Mouse (Mus musculus) intestine, postnatal 0 days (tissue): Measurements from ENCODE around the gene Tagln. TPM values are rescaled to one million over a fixed set of nuclear protein-coding genes. Genes with fewer than 3 reads are reported as not detected.

Experiments used
- ATAC-seq: fragments of 200-750 bp; cut with Nextera tagmentation; 2 replicates; pipeline ENCODE4 v1.8.0; 2017; ENCODE audit warnings: mild to moderate bottlenecking, moderate TSS enrichment, moderate library complexity
- H3K27ac ChIP-seq: fragments of 300-500 bp; sonication (generic); 2 replicates; pipeline ENCODE4 v1.5.1; 2014; ENCODE audit warnings: mild to moderate bottlenecking, low read depth, low read length, moderate library complexity
- H3K27me3 ChIP-seq: fragments of 300-500 bp; sonication (generic); replicated peaks from 2 replicates; pipeline ENCODE4 v1.6.1; 2014; ENCODE audit warnings: low read length, mixed read lengths; ENCODE audit not compliant: control insufficient read depth, insufficient read depth
- H3K36me3 ChIP-seq: fragments of 300-500 bp; sonication (generic); 2 replicates; pipeline ENCODE4 v1.6.1; 2014; ENCODE audit warnings: mild to moderate bottlenecking, moderate library complexity; ENCODE audit not compliant: control insufficient read depth, insufficient read depth
- H3K4me1 ChIP-seq: fragments of 300-500 bp; sonication (generic); replicated peaks from 2 replicates; pipeline ENCODE4 v1.6.1; 2014; ENCODE audit warnings: antibody characterized with exemption, low read length, mixed read lengths; ENCODE audit not compliant: control insufficient read depth, insufficient read depth
- H3K4me2 ChIP-seq: fragments of 300-500 bp; sonication (generic); replicated peaks from 2 replicates; pipeline ENCODE4 v1.6.1; 2014; ENCODE audit warnings: low read depth, mild to moderate bottlenecking, moderate library complexity
- H3K4me3 ChIP-seq: fragments of 300-500 bp; sonication (generic); 2 replicates; pipeline ENCODE4 v1.5.1; 2014; ENCODE audit warnings: low read depth, low read length
- H3K9ac ChIP-seq: fragments of 300-500 bp; sonication (generic); 2 replicates; pipeline ENCODE4 v1.6.1; 2014; ENCODE audit warnings: mild to moderate bottlenecking, low read depth, low read length
- H3K9me3 ChIP-seq: fragments of 300-500 bp; sonication (generic); 2 replicates; pipeline ENCODE4 v1.6.1; 2016; ENCODE audit warnings: mixed run types; ENCODE audit not compliant: control insufficient read depth
- CTCF ChIP-seq: sonication (generic); IDR thresholded peaks from 2 replicates; pipeline ENCODE4 v1.5.1; 2016; ENCODE audit warnings: low read depth, mild to moderate bottlenecking, control low read depth, antibody characterized with exemption, moderate library complexity
- WGBS: fragments of 180-500 bp; shearing (Covaris S2); extraction: QIAGEN DNeasy Blood & Tissue Kit; methylation state at CpG from one replicate; pipeline ENCODE4 v1.1.7; 2014; 5-methylcytosine and 5-hydroxymethylcytosine counted together
- polyA plus RNA-seq: library from polyadenylated mRNA; unstranded; fragments of >200 nt; fragmentation: Nextera tagmentation; extraction: Ambion mirVana; gene quantifications from 2 replicates; pipeline ENCODE4 v1.2.1, GENCODE M21; 2015

The Tagln gene
- polyA plus RNA-seq, 1 experiment from 2014 or later, result 416 TPM

DNA sequence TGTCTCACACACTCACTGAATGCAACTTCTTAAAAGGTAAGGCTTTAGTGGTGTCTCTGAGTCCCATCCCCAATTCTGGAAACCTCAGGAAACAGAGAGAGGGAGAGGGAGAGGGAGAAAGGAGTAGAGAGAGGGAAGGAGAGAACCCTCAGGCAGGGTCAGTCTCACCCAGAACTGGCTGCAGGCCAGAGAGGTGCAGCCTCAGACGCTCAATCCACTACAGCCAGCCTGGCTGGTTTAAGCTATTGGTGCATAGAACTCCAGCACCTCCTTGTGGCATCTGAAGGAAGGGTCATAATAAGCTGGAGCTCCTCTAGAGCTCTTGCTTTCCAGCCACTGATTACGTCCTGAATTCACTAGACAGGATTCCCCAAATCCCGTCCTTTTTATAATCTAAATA lies 1.0 kb upstream of the Tagln start:
- Histone ChIP-seq H3K27me3 (no peaks in the 10 kb centered on the region), H3K9ac (no peak overlapping the region), H3K4me3 (no peak overlapping the region), H3K4me2 (no peak overlapping the region), H3K36me3 (peaks cover 26% of the 10 kb centered on the region), H3K4me1 (no peaks in the 10 kb centered on the region), H3K27ac (0 out of 2 replicates have a peak overlapping the region, but pooled peaks have one; percentile 46), H3K9me3 (no peaks in the 10 kb centered on the region)
- peak; percentile 55 for ATAC-seq
- TF ChIP-seq CTCF, result peak; percentile 95
- 17% methylated on average over 3 of the region's 3 CpGs for WGBS

DNA sequence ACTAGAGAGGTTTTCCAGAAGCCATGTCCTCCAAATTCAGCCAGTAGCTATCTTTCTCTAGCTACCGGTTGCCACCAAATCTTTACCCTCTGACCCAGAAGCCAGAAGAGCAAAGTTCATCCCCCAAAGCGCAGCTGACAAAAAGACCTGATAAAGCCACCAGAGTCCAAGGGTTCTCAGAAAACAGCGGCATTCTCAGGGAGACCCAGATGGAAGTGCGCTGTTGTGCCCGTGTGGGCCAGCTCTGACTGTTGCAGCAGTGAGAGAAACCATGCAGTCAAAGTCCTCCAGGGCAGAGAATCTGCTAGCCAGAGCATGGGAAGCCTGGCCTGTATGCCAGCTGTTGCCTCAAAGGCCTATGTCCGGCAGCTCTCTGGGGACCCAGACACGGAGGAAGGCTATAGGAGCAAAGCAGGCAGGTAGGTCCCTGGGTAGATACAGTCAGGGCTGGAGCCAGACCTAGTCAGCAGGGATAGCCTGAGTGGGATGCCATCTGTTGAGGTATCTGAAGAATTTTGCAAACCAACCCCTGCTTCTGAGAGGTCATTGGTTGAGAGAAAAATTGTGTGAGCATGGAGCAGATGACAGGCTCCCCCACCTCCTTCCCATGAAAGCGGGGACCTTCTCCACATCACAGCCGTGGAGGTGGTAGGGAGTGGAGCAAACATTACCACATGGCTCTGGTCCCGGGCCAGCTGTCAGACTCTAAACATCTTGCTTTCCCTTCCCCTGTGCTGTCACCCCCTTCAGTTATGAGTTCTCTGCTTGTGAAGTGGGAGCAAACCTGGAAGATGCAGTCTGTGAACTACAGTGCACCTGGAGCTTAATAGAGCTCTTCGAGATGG lies 3.1 kb downstream of the Tagln start:
- Histone ChIP-seq H3K9ac (no peak overlapping the region), H3K36me3 (peaks cover 40% of the 10 kb centered on the region), H3K4me2 (peak overlapping the region; percentile 35), H3K27me3 (no peaks in the 10 kb centered on the region), H3K4me1 (no peaks in the 10 kb centered on the region), H3K4me3 (peak overlapping the region; percentile 16), H3K9me3 (no peaks in the 10 kb centered on the region), H3K27ac (peak overlapping the region; percentile 67)
- ATAC-seq, result peak; percentile 36; the same call in 1 of the 2 replicates
- WGBS, result 39% methylated on average over 11 of the region's 11 CpGs
- no peak for TF ChIP-seq CTCF

DNA sequence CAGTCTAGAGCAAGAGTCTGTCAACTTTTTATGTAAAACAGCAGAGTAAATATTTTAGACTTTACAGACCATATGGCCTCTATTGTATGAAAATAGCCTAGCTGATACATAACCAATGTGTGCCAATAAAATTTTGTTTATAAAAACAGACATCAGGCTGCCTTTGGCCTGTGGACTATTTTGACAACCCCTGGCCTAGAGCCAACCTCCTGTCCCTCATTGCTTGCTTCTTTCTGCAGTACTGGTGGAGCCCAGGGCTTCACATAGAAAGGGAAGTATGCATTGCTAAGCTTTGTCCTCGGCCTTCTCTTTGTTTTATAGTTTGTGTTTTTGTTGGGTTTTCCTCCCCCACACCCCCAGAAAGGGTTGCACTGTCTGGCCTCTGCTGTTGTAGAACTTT lies 3.9 kb downstream of the Tagln start:
- H3K27me3 ChIP-seq, result no peaks in the 10 kb centered on the region
- no peaks in the 10 kb centered on the region for H3K9me3 ChIP-seq
- no peaks in the 10 kb centered on the region for H3K4me1 ChIP-seq
- WGBS, result 42% methylated on average over 1 of the region's 1 CpGs
- no peak for ATAC-seq
- peak overlapping the region; percentile 35 for H3K4me2 ChIP-seq
- no peak overlapping the region for H3K9ac ChIP-seq
- H3K36me3 ChIP-seq, result peaks cover 46% of the 10 kb centered on the region
- H3K4me3 ChIP-seq, result peak overlapping the region; percentile 16; the same call in 1 of the 2 replicates
- no peak for TF ChIP-seq CTCF
- H3K27ac ChIP-seq, result peak overlapping the region; percentile 42; the same call in 1 of the 2 replicates

DNA sequence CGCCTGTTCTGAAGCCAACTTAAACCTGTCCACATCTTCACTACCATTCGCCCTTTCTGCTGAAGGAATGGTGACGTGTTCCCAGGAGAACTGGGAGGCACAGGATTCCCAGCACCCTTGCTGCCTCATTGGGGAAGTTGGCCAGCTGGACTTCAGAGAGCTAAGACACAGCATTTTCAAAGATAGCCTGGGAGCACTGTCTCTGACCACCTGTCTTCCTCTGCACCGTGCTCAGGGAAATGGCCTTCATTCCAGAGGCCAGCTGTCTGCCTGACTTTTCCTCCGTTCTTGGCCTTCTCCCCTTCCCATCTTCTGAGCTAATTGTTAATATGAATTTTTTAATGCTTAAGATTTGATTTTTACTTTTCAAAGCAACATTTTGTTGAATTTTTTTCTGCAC lies 6.6 kb downstream of the Tagln start:
- Histone ChIP-seq H3K4me2 (no peak overlapping the region), H3K27ac (no peak overlapping the region; the same call in 1 of the 2 replicates), H3K4me1 (no peaks in the 10 kb centered on the region), H3K9ac (no peak overlapping the region), H3K36me3 (peaks cover 68% of the 10 kb centered on the region), H3K4me3 (no peak overlapping the region), H3K9me3 (no peaks in the 10 kb centered on the region), H3K27me3 (no peaks in the 10 kb centered on the region)
- no peak for ATAC-seq
- TF ChIP-seq CTCF, result no peak
- WGBS, result 89% methylated on average over 5 of the region's 5 CpGs

DNA sequence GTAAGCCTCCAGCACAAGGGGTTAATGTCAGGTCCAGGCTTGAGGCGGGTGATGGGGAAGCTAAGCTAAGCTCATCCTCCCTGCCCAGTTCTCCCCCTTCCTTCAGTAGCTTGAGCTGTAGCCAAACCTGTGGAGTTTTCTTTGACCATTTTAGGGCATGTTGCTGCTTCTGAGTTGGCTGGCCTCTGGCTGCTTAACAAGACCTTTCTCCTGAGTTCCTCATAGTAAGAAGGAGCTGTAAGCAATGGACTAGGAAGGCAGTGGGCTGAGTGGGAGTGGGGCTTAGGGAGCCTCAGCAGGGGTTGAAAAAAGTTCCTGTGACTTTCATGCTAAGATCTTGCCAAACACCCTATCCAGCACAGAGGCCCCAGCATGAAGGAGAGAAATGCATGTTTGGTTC lies 16.0 kb downstream of the Tagln start:
- no peak overlapping the region for H3K4me3 ChIP-seq
- H3K36me3 ChIP-seq, result peaks cover 81% of the 10 kb centered on the region
- H3K27me3 ChIP-seq, result no peaks in the 10 kb centered on the region
- no peak for TF ChIP-seq CTCF
- H3K27ac ChIP-seq, result peak overlapping the region; percentile 41; the same call in 1 of the 2 replicates
- H3K9me3 ChIP-seq, result no peaks in the 10 kb centered on the region
- no peaks in the 10 kb centered on the region for H3K4me1 ChIP-seq
- ATAC-seq, result peak; percentile 46; the same call in 1 of the 2 replicates
- 56% methylated on average over 1 of the region's 1 CpGs for WGBS
- no peak overlapping the region for H3K9ac ChIP-seq
- no peak overlapping the region for H3K4me2 ChIP-seq

DNA sequence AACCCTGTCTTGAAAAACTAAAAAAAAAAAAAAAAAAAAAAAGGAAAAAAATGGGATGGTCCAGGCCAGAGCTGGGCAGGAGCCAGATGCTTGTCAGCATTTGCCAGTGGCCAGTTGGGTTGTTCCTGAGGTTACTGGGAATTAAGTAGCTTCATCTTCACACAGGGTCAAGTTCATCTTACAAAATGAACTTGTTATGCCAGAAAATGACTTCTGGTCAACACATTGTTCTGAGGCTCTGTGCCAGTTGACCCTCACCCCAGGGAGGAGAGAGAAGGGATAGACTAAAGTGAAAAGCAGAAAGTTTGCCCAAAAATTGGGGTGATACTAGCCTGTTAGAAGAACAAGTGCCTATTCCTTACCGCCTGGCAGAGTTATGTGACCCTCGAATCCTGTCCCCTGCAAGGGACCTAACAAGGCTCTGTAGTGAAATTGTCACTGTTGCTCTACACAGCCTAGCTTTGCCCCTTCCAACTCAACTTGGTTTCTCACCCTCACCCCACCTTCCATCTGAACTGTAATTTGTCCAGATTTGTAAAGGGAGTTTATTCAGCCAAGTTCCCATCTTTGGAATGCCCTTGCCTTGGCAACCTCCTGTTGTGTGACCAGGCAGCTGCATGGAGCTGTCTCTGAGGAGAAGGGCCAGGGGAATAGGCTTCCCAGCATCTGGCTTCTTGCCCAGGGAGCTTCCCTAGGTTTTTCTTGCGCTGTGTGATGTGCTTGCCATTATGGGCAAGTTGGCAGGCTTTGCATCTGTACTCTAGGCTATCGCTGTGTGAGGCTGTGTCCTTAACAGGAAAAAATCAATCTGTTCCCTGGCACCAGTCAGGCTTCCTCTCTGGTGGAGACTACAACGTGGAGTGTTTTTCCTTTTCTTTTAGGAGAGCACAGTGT lies 18.6 kb downstream of the Tagln start:
- no peak overlapping the region for H3K4me3 ChIP-seq
- H3K4me1 ChIP-seq, result no peaks in the 10 kb centered on the region
- no peak overlapping the region for H3K9ac ChIP-seq
- no peak overlapping the region for H3K4me2 ChIP-seq
- peaks cover 86% of the 10 kb centered on the region for H3K36me3 ChIP-seq
- TF ChIP-seq CTCF, result no peak
- 79% methylated on average over 5 of the region's 5 CpGs for whole genome bisulfite sequencing
- H3K27me3 ChIP-seq, result no peaks in the 10 kb centered on the region
- no peaks in the 10 kb centered on the region for H3K9me3 ChIP-seq
- peak overlapping the region; percentile 35; the same call in 1 of the 2 replicates for H3K27ac ChIP-seq
- ATAC-seq, result no peak
